Mouse (Mus musculus) CD8-positive naive resting alpha-beta T cell, adult 2 months (primary cell): Measurements from ENCODE around the gene Smim8.

Experiments used
- DNase-seq, 2 experiments: peaks; one replicate each; pipeline ENCODE4 v3.0.0; 2022; ENCODE audit warnings: low read depth in 2 of 2, low spot score in 2 of 2

Smim8 gene

GRCm38 (mm10) chr4:34720127-34720895 is 57.9 kb downstream of the Smim8 start:
- DNase-seq: no peak

- DNase-seq: no peak
Observed at GRCm38 (mm10) chr4:34719421-34719820, 58.8 kb downstream of the Smim8 start.
